In genomic region chr3:121814877-121815548, GRCm38 (mm10) we compare ENCODE assay signal across 7 mouse cellular contexts. TPM values are rescaled to one million over a fixed set of nuclear protein-coding genes. Genes with fewer than 3 reads are reported as not detected.
DNase-seq lines count a peak whose midpoint lies in the region; ATAC-seq and TF ChIP-seq lines count a peak whose summit lies in the region.

TSS of gene Abcd3 (minus strand) at chr3:121815302.

- no peaks in the 10 kb centered on the region for H3K9me3 ChIP-seq in embryonic facial prominence, embryonic 12.5 days
- H3K9me3 ChIP-seq in limb, embryonic 13.5 days: no peaks in the 10 kb centered on the region
- H3K9me3 ChIP-seq in midbrain, embryonic 16.5 days (replicated peaks; ENCODE audit: control insufficient read depth, low read length, poor library complexity, severe bottlenecking): no peaks in the 10 kb centered on the region

- peak within 1 kb of the TSS; percentile 98 for H3K27ac ChIP-seq in embryonic facial prominence, embryonic 12.5 days
- H3K27ac ChIP-seq in heart, adult 2 months: peak within 1 kb of the TSS; percentile 98
- H3K27ac ChIP-seq in limb, embryonic 13.5 days: peak within 1 kb of the TSS; percentile 98
- peak within 1 kb of the TSS; percentile 98 for H3K27ac ChIP-seq in midbrain, embryonic 16.5 days (ENCODE audit: low read length)

- peak within 1 kb of the TSS; percentile 57 for H3K4me2 ChIP-seq in embryonic facial prominence, embryonic 12.5 days (replicated peaks)
- H3K4me2 ChIP-seq in limb, embryonic 13.5 days (replicated peaks): peak within 1 kb of the TSS; percentile 65
- peak within 1 kb of the TSS; percentile 72 for H3K4me2 ChIP-seq in midbrain, embryonic 16.5 days (ENCODE audit: low read length)

- peaks cover 5% of the 10 kb centered on the region; the same call in 1 of the 2 replicates for H3K4me1 ChIP-seq in embryonic facial prominence, embryonic 12.5 days
- peaks cover 4% of the 10 kb centered on the region for H3K4me1 ChIP-seq in heart, adult 2 months (ENCODE audit: control insufficient read depth, insufficient read depth, low read length)
- H3K4me1 ChIP-seq in limb, embryonic 13.5 days: peaks cover 35% of the 10 kb centered on the region
- H3K4me1 ChIP-seq in midbrain, embryonic 16.5 days (ENCODE audit: control insufficient read depth, insufficient read depth, low read length): peaks cover 28% of the 10 kb centered on the region

- ATAC-seq in embryonic facial prominence, embryonic 12.5 days (ENCODE audit: insufficient number of reproducible peaks, insufficient read depth, low FRiP score, low TSS enrichment): peak; percentile 84
- peak; percentile 91 for ATAC-seq in limb, embryonic 13.5 days (ENCODE audit: low FRiP score, low read depth)
- peak; percentile 94 for ATAC-seq in midbrain, embryonic 16.5 days

- peak; percentile 89 for TF ChIP-seq POLR2A in heart, adult 2 months (IDR thresholded peaks at IDR 0.05; ENCODE audit: insufficient read depth, low read depth, low read length)

- under 1% methylated on average over 91 of the region's 99 CpGs for WGBS in embryonic facial prominence, embryonic 12.5 days
- under 1% methylated on average over 98 of the region's 99 CpGs for WGBS in heart, adult 2 months
- WGBS in limb, embryonic 13.5 days: under 1% methylated on average over 55 of the region's 99 CpGs
- WGBS in midbrain, embryonic 16.5 days: under 1% methylated on average over 67 of the region's 99 CpGs

- H3K4me3 ChIP-seq in embryonic facial prominence, embryonic 12.5 days: peak within 1 kb of the TSS; percentile 68
- peak within 1 kb of the TSS; percentile 75 for H3K4me3 ChIP-seq in heart, adult 2 months
- peak within 1 kb of the TSS; percentile 85 for H3K4me3 ChIP-seq in limb, embryonic 13.5 days
- peak within 1 kb of the TSS; percentile 89 for H3K4me3 ChIP-seq in midbrain, embryonic 16.5 days (ENCODE audit: low read depth, low read length)

- H3K36me3 ChIP-seq in embryonic facial prominence, embryonic 12.5 days: no peaks in the 10 kb centered on the region
- peaks cover 11% of the 10 kb centered on the region for H3K36me3 ChIP-seq in heart, adult 2 months (ENCODE audit: control insufficient read depth, insufficient read depth, low read length)
- H3K36me3 ChIP-seq in limb, embryonic 13.5 days: no peaks in the 10 kb centered on the region
- no peaks in the 10 kb centered on the region for H3K36me3 ChIP-seq in midbrain, embryonic 16.5 days (ENCODE audit: control insufficient read depth, insufficient read depth, low read length)

- 0 out of 2 replicates have a peak, but pooled peaks have one; percentile 27 for TF ChIP-seq EP300 in heart, adult 2 months (IDR thresholded peaks at IDR 0.05; ENCODE audit: insufficient read depth, low read depth, low read length)

- peak within 1 kb of the TSS; percentile 75 for H3K9ac ChIP-seq in embryonic facial prominence, embryonic 12.5 days
- peak within 1 kb of the TSS; percentile 95 for H3K9ac ChIP-seq in heart, adult 2 months (ENCODE audit: low read depth, low read length)
- peak within 1 kb of the TSS; percentile 92 for H3K9ac ChIP-seq in limb, embryonic 13.5 days
- H3K9ac ChIP-seq in midbrain, embryonic 16.5 days (ENCODE audit: low read depth, low read length): peak within 1 kb of the TSS; percentile 96

- H3K79me2 ChIP-seq in heart, adult 2 months (replicated peaks; ENCODE audit: control insufficient read depth, insufficient read depth, low read length): peaks cover 1% of the 10 kb centered on the region

- peak; percentile 21; the same call in 1 of the 2 replicates for TF ChIP-seq CTCF in heart, adult 2 months (IDR thresholded peaks at IDR 0.05)

- no peaks in the 10 kb centered on the region for H3K27me3 ChIP-seq in embryonic facial prominence, embryonic 12.5 days
- H3K27me3 ChIP-seq in heart, adult 2 months (ENCODE audit: control insufficient read depth, insufficient read depth, low read length): no peaks in the 10 kb centered on the region
- H3K27me3 ChIP-seq in limb, embryonic 13.5 days: no peaks in the 10 kb centered on the region
- no peaks in the 10 kb centered on the region for H3K27me3 ChIP-seq in midbrain, embryonic 16.5 days (ENCODE audit: control insufficient read depth, insufficient read depth, low read depth, low read length)

- intact Hi-C loops in heart, adult 2 months (cut with DNase I): no loop called here

- DNase-seq in adrenal gland, postnatal 25 days: peak; percentile 87
- DNase-seq in heart, adult 2 months: peak; percentile 93 to 94
- DNase-seq in kidney, adult 8-10 months: peak; percentile 83 to 88
- peak; percentile 76 to 80 for DNase-seq in spleen, postnatal 10 days (ENCODE audit: low spot score in 2 of 2)

RNA-seq across cellular contexts. Expression of gene Abcd3, which starts in this region (rescaled TPM):
- total RNA-seq in adrenal gland, postnatal 25 days (2021): 98.6 and 99.7 TPM in 2 replicates
- polyA plus RNA-seq in embryonic facial prominence, embryonic 12.5 days (2016; fragmentation: Nextera tagmentation; extraction: Ambion mirVana): 64.2 and 65.5 TPM in 2 replicates
- total RNA-seq in heart, adult 2 months (2021): 10 to 100 TPM; 73.6 to 78.9 TPM
- polyA plus RNA-seq in heart, adult 2 months (2012; rRNA removed): 19.5 and 29.3 TPM in 2 replicates
- 58.7 and 60.4 TPM in 2 replicates for polyA plus RNA-seq in limb, embryonic 13.5 days (2015; fragmentation: Nextera tagmentation; extraction: Ambion mirVana)
- polyA plus RNA-seq in midbrain, embryonic 16.5 days (2015; fragmentation: Nextera tagmentation; extraction: Ambion mirVana): 74.5 and 78.9 TPM in 2 replicates

Comparison
In these comparisons a context has a peak if more than half of its experiments do, and no peak if none do; other contexts are left out.
1. Peak in every context shown above with its lines: DNase-seq, ATAC-seq, H3K4me3 ChIP-seq and H3K27ac ChIP-seq.